Mouse (Mus musculus) WW6 (cell line): ENCODE measurements at regions not wholly inside any gene's neighbourhood (a gene's known extent, or its start where the extent isn't known, plus 50 kb on each side); places are given as distances from the start of the nearest gene placed in this dataset.

ENCODE experiments used
- DNase-seq: peaks from one replicate; pipeline ENCODE4 v3.0.0-alpha.2; 2013; ENCODE audit warnings: low read depth, low spot score

- DNase-seq = no peak
Measured at GRCm38 (mm10) chr7:39866674-39867428, 349.3 kb downstream of the Zfp619 start.

GRCm38 (mm10) chr7:39867451-39867850 is 349.9 kb downstream of the Zfp619 start:
- DNase-seq = no peak

- DNase-seq = no peak
Measured at GRCm38 (mm10) chr7:39882113-39882512, 364.5 kb downstream of the Zfp619 start.

GRCm38 (mm10) chr7:39894208-39894896 is 376.8 kb downstream of the Zfp619 start:
- DNase-seq = no peak

DNA sequence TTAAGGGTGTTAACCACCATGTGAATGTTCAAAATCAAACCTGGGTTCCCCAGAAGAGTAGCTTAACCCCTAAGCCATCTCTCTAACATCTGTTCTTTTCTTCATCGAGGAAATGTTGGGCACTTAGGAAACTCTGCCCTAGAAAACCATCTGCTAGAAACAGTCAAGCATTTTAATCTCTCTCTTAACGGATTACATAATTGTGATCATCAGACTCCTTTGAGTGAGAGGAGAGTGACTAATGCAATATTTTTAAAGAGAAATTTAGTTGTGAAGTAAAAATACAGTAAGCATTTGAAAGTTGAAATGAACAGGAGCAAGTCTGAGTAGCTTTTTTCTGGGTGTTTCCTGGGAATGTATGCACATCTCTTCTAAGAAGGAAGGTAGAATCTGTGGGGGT is 379.4 kb downstream of the Zfp619 start:
- no peak for DNase-seq

- no peak for DNase-seq
Measured at GRCm38 (mm10) chr7:39898268-39898667, 380.7 kb downstream of the Zfp619 start.

DNA sequence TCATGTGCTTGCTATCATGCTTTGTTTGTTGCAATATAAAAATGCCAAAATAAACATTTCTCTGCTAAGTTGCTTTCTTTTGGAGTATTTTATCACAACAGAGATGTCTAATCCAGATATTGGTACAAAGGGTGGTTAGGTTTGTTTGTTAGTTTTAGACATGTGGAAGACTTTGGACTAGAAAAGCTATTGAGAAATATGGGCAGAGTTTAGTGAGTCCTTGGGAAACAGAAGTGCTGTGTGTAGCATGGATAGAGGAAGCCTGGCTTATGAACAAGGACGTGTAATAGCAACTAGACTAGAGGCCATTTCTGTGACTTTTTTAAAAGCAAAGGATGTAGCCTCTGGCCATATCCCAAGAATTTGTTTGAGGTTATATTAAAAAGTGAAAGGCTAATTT is 416.4 kb downstream of the Zfp619 start:
- no peak for DNase-seq

GRCm38 (mm10) chr7:39937262-39937661 is 419.7 kb downstream of the Zfp619 start:
- no peak for DNase-seq

DNA sequence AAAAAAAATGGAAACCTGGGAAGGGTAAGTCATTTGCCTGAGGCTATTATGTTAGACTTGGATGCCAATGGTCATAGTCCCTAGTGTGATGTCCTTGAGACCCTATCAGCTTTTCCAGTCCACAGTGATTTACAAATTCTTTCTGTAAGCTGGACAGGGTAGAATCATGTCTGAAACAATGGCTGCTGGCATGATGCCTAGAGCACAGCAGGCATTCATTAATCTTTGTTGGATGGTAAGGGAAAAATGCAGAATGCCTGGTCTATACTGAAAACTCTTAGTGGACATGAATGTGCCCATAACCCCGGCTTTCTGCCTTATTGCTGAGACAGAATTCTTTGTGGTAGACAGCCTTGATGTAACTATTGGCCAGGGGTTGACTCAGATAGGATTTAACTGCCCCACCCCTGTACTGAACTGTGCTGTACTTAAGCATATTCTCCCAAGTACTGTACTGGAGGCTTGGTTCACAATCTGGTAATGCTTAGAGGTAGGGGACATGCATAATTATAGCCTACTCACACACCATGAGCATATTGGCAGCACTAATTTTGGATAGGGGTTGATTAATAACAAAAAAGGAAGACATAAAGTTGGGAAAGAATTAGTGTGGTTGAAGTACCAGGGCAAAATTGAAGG is 424.8 kb downstream of the Zfp619 start:
- DNase-seq = no peak

- DNase-seq = no peak
Measured at GRCm38 (mm10) chr7:39954110-39954509, 436.5 kb downstream of the Zfp619 start.

DNA sequence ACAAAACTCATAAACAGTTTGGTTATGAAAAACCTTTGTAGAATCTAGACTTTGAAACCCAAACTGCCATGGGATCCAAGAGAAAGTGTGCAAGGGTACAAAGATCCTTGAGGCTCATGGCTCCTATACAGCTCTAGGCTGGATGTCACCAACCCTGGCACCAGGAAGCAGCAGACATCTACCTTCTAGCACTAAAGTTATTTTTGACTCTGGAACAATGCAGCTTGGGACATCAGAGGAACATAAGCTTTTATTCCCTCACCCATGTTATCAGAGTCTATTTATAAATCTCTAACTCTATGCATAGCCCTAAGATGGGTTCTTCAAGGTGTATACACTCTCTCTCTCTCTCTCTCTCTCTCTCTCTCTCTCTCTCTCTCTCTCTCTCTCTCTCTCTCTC is 437.4 kb downstream of the Zfp619 start:
- no peak for DNase-seq

- DNase-seq = no peak
Measured at GRCm38 (mm10) chr7:39978121-39978520, 460.6 kb downstream of the Zfp619 start.

GRCm38 (mm10) chr7:39981647-39982046 is 464.1 kb downstream of the Zfp619 start:
- no peak for DNase-seq
